Mouse (Mus musculus) heart, adult 2 months (tissue): ENCODE results near the gene Ccdc57.

Source experiments
- CTCF ChIP-seq: fragments of 200-600 bp; IDR thresholded peaks from 2 replicates; pipeline ENCODE4 v1.8.1; 2022; ENCODE audit warnings: antibody characterized with exemption, mild to moderate bottlenecking, moderate library complexity
- EP300 ChIP-seq: fragments of 200-500 bp; IDR thresholded peaks from 2 replicates; pipeline ENCODE4 v1.6.1; 2011; ENCODE audit warnings: low read depth, low read length, control low read depth; ENCODE audit not compliant: insufficient read depth
- POLR2A ChIP-seq: fragments of 200-500 bp; IDR thresholded peaks from 2 replicates; pipeline ENCODE4 v1.6.1; 2011; ENCODE audit warnings: mild to moderate bottlenecking, low read depth, low read length, control low read depth; ENCODE audit not compliant: insufficient read depth

DNA sequence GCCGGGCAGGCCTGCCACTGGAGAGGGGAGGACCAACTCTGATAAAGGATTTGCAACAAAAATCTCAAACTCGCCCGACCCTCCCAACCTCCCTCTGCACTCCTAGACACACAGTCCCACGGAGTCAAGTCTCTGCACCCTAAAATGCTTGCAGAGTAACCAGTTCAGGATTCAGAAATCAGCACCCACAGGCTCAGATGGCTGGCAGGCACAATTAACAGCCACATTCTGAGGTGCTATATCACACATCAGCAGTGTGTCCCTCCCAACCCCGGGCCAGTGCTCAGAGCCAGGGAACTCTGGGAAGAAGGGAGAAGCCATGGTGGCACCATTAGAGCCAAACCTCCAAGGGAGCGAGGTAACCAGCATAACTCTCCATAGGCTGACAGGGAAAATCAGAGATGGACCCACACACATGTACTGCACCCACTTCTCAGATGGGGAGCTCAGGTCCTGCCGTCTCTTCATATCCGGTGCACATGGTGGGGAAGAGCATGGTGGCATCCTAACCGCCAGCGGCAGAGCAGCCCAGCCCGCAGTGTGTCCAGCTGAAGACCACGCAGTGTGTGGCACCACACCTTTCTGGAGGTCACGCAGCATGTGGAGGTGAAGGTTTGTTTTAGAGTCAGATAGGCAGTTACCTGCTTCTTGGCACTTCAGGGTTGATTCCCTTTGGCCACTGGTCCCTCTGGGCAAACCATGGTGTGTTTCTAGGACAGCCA, 29.5 kb upstream of the Ccdc57 start:
- TF ChIP-seq CTCF = no peak
- no peak for TF ChIP-seq EP300
- TF ChIP-seq POLR2A = no peak
